Mouse (Mus musculus) olfactory bulb, adult 2 months (tissue): ENCODE measurements around the gene Lrmp.

ENCODE experiments used
- CTCF ChIP-seq: fragments of 200-500 bp; IDR thresholded peaks from 2 replicates; pipeline ENCODE4 v1.5.1; 2012; ENCODE audit warnings: low read depth, mild to moderate bottlenecking, low read length, moderate library complexity; ENCODE audit not compliant: insufficient read depth
- POLR2A ChIP-seq: fragments of 200-500 bp; IDR thresholded peaks from 2 replicates; pipeline ENCODE4 v1.6.1; 2012; ENCODE audit warnings: mild to moderate bottlenecking, low read depth, low read length, moderate library complexity; ENCODE audit not compliant: insufficient read depth

DNA sequence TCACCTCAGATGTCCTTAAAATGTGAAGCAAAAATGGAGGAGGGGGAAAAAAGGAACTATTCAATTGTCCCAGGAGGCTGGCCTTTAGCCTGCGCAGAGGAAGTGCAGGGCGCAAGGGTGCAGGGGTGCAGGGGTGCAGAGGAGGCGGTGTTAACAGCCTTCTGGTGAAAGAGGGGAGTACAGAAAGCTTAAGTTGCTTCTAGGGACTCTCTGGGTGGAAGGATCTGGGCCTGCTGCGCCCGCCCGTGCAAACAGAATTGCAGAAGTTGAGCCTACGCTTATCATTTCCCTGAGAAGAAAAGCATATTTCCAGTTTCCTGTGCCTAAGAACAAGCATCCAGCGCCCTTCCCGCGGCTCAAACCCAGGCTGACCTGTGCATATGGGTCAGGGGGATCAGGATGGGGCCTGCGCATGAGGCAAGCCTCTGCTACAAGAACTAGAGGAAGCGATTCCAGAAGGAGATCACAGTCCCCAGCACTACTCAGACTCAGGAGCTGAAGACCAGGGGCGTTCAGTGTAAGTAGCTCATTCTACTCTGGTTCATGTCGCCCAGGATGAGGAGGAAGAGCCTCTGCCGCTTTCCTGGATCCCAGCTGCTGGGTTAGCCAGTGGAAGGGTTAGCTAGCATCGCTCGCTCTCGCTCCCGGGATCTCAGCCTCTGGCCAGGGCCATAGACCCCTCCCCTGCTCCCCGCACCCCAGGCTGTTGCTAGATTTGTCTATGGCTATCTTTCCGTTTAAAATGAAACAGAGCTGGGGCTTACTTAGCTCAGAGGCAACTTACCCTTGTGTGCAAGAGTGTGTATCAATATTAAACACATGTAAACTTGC is 6.4 kb downstream of the Lrmp start:
- TF ChIP-seq POLR2A, result no peak
- TF ChIP-seq CTCF, result no peak
